Mouse (Mus musculus) brain, embryonic 14.5 days (tissue): ENCODE results near the gene Mrps25. TPM values are rescaled to one million over a fixed set of nuclear protein-coding genes. Genes with fewer than 3 reads are reported as not detected.

ENCODE experiments used
- DNase-seq: peaks from one replicate; pipeline ENCODE4 v3.0.0-alpha.2; 2011; ENCODE audit warnings: low read depth
- CTCF ChIP-seq: fragments of 200-500 bp; IDR thresholded peaks from 2 replicates; pipeline ENCODE4 v1.5.1; 2012; ENCODE audit warnings: inconsistent platforms, mild to moderate bottlenecking, moderate library complexity, borderline replicate concordance; ENCODE audit not compliant: insufficient read depth, insufficient read length; ENCODE audit errors: extremely low read depth
- POLR2A ChIP-seq: fragments of 200-500 bp; IDR thresholded peaks from 2 replicates; pipeline ENCODE4 v1.6.1; 2012; ENCODE audit warnings: mild to moderate bottlenecking, inconsistent platforms, borderline replicate concordance; ENCODE audit not compliant: poor library complexity, insufficient read depth, insufficient read length, severe bottlenecking; ENCODE audit errors: extremely low read depth
- polyA plus RNA-seq: library from polyadenylated mRNA; depleted of rRNA; stranded (reverse); fragments of >200 nt; gene quantifications from 2 replicates; pipeline ENCODE4 v1.2.3, GENCODE M21; 2012; rRNA removed

Mrps25 gene
- polyA plus RNA-seq, 1 experiment: 34.9 TPM

- no peak for DNase-seq
Observed at GRCm38 (mm10) chr6:92176450-92176849, 7.4 kb downstream of the Mrps25 start.

DNA sequence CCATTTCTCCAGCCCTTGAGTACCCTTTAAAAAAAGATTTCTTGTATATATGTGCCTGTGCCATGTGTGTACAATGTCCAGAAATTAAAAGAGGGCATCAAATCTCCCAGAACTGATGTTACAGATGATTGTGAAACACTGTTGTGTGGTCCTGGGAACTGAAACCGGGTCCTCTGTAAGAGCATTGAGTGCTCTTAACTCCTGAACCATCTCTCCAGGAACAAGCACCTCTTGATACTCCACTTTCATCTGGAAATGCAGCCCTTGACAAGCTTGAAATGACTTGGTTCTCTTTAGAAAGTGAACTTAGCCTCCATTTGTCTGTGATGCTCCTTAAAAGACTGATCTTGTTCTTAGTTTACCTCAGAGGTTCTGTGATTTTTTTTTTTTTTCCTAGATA lies 21.1 kb downstream of the Mrps25 start:
- no peak for TF ChIP-seq CTCF
- no peak for TF ChIP-seq POLR2A
- DNase-seq: no peak

More at GRCm38 (mm10) chr6:92176450-92176849, 7.4 kb downstream of the Mrps25 start:
- TF ChIP-seq CTCF: no peak
- TF ChIP-seq POLR2A: no peak

DNA sequence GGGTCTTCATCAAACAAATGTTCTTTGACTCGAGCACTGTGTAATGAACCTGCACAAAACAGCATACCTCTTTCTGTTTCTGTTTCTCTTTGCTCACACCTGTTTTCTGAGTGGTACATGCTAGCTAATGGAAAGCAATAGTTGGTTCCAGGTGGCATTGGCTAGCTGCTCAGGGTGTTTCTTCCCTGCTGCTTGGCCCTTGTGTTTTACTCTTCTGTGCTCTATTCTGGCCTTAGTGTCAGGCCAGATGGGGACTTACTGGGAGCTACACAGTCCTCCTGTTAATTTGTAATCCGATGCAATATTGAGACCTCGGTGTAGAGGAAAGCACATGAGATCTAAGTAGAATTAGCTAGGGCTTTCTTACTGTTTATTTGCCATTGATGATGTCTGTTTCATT lies 25.0 kb downstream of the Mrps25 start:
- DNase-seq: no peak
- TF ChIP-seq POLR2A: no peak
- TF ChIP-seq CTCF: no peak

DNA sequence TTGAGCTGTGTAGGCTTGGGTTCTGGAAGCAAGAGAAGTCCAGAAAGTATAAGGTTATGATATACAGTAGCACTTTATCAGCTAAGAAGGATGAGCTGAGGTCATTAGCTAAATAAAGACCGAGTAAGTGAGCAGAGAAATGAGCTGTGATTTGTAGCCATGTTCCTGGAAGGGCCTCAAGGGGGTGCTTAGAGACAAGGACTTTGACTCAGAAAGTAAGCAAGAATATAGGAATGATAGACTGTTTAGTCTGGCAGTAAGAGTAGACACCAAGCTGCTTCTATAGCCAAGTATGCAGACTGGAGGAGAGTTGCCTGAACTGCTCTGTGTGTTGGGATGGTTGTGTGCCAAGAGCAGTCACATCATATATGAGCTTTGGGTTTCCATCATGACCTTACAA lies 30.1 kb downstream of the Mrps25 start:
- no peak for TF ChIP-seq POLR2A
- no peak for DNase-seq

GRCm38 (mm10) chr6:92145881-92146280 lies 38.0 kb downstream of the Mrps25 start:
- DNase-seq: no peak
- TF ChIP-seq CTCF: no peak
- no peak for TF ChIP-seq POLR2A

- TF ChIP-seq POLR2A (no peak), CTCF (no peak)
Observed at GRCm38 (mm10) chr6:92136356-92136755, 47.5 kb downstream of the Mrps25 start.

DNA sequence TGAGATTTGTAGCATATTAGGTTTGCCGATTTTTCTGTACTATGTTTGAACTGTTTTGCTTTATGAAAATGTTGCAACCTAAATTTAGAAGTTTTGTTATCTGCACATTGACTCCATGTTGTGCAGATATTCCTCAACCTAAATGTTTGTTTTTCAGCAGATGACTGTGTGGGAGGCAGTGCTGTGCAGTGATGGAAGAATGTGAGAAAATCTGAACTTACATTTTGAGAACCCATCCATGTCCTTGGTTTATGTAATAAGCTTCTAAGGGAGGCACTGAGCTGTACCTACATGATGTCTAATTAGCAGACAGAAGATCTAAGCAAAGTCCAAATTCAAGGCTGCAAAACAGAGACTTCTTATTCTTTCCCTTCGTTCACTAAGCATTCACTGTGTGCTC lies 50.2 kb downstream of the Mrps25 start:
- no peak for DNase-seq
- TF ChIP-seq CTCF (no peak), POLR2A (no peak)

More at GRCm38 (mm10) chr6:92136356-92136755, 47.5 kb downstream of the Mrps25 start:
- DNase-seq: no peak

- peak; percentile 3 for DNase-seq
- no peak for TF ChIP-seq CTCF
- TF ChIP-seq POLR2A: no peak
Observed at GRCm38 (mm10) chr6:92132021-92132911, 51.6 kb downstream of the Mrps25 start.

DNA sequence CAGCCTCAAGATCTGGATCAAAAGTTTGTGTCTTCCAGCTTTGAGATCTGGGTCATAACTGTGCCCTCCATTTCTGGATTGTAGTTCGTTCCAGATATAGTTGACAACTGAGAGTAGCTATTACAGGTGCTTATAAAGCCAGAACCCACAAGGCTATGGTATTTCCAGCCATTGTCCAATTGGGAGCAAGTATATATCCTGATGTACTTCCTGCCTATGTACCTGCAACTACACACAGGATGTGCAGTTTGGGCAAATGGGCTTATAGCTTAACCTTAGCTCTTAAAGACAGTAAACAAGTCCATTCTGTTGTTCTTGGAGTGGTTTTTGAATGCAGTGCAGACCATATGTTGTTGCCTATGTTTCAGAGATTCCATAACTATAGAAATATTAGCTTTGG lies 52.4 kb downstream of the Mrps25 start:
- no peak for DNase-seq
- TF ChIP-seq POLR2A (no peak), CTCF (no peak)

- no peak for DNase-seq
- no peak for TF ChIP-seq CTCF
- TF ChIP-seq POLR2A: no peak
Observed at GRCm38 (mm10) chr6:92126861-92127468, 56.9 kb downstream of the Mrps25 start.

GRCm38 (mm10) chr6:92124547-92124946 lies 59.3 kb downstream of the Mrps25 start:
- no peak for TF ChIP-seq CTCF
- no peak for TF ChIP-seq POLR2A
- peak; percentile 17 for DNase-seq

Other genes starting within 250 kb of the Mrps25 start
- gene Fgd5, start 205.2 kb downstream of the Mrps25 start, polyA plus RNA-seq: 7.9 and 16.9 TPM in 2 replicates
- 38.3 and 44.6 TPM in 2 replicates for gene Nr2c2, start 92.6 kb downstream of the Mrps25 start, polyA plus RNA-seq
- gene Rbsn, start 30.9 kb upstream of the Mrps25 start, polyA plus RNA-seq: 19.5 and 25.5 TPM in 2 replicates
- 2.5 and 3.0 TPM in 2 replicates for gene Trh, start 60.6 kb upstream of the Mrps25 start, polyA plus RNA-seq